Mouse (Mus musculus) layer of hippocampus, adult 8-10 months (tissue): Measurements from ENCODE around the gene Lipo2. TPM values are rescaled to one million over a fixed set of nuclear protein-coding genes. Genes with fewer than 3 reads are reported as not detected.
A peak's percentile ranks its signal among the peaks of the same experiment; 100 is the strongest.
"Not testable (repeated sequence)": the region's sequence is repeated elsewhere in the genome, so short reads cannot be mapped to it uniquely, and the experiment has no call there.

ENCODE experiments used
- DNase-seq, 2 experiments: peaks; one replicate each; pipeline ENCODE4 v3.0.0; 2022; ENCODE audit warnings: low spot score in 2 of 2
- total RNA-seq, 4 experiments: library from RNA; stranded (reverse); gene quantifications; 2 replicates each; pipeline ENCODE4 v1.2.4; 2022

The Lipo2 gene
- under 1 TPM in 3 of 4 experiments, not detected in 1; 0.20 to 0.50 (median 0.24) TPM for total RNA-seq

- not testable (repeated sequence) for DNase-seq
These were observed at the start of gene Lipo2 for GRCm38 (mm10) chr19:33751259-33751658. Lipo2 (minus strand) TSS chr19:33751359.

DNA sequence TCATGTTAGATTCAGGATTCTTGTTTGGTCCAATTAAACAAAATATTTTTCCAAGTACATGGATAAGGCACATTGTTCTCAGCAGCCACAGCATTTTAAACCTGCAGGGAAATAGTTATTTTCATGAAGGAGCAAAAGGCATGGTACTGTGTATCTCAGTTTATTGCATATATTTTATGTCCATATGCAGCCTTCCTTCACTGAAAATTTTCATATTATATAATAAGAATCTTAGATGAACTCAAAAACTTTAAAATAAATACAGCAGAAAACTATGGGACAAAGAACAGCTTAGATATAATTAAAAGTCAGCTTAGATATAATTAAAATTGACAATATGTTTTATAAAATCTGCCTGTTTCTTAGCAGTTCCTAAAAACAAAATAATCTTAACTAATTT lies 36.2 kb upstream of the Lipo2 start, which contains the start of gene Lipo1:
Gene Lipo1 (minus strand): TSS at position 101 of the 400 bp plus-strand sequence.
- not testable (repeated sequence) for DNase-seq

DNA sequence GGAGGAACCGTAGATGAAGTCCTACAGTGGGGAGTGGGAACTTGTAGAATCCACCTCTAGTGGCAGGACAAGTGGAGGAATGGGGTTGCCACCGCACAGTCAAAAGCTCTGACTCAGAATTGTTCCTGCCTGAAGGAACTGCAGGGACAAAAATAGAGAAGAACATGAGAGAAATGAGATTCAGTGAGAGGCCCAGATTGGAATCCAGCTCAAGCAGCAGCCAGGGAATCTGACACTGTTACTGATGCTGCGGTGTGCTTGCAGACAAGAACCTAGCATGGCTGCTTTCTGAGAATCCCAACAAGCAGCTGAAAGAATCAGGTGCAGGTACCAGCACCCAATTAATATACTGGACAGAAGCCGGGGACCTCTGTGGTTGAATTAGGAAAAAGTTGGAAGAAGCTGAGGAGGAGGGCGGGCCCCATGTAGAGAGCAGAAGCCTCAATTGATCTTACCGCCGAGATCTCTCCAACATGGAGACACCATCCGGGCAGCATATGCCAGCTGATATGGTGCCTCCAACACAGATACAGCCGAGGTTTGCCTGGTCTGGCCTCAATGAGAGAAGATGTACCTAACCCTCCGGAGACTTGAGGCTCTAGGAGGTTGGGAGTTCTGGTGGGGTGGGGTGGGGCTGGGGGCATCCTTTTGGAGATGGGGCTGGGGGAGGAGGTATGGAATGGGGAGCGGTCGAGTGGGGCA lies 35.6 kb upstream of the Lipo2 start:
- DNase-seq: peak in 1 of 2 experiments; percentile 2

- DNase-seq: peak; percentile 1 to 2
These were observed 10.3 kb upstream of the Lipo2 start, which contains the start of gene Lipo3 for GRCm38 (mm10) chr19:33761287-33762086. Lipo3 (minus strand) TSS chr19:33761951.

Other genes starting within 250 kb of the Lipo2 start
- under 1 TPM in 3 of 4 experiments, not detected in 1; 0.18 to 0.26 (median 0.19) TPM for gene Lipo4, start 233.6 kb downstream of the Lipo2 start, total RNA-seq
- gene Gm8978, start 126.1 kb downstream of the Lipo2 start, total RNA-seq: not detected
- gene Lipo3, start 10.6 kb upstream of the Lipo2 start, total RNA-seq: 1 to 10 TPM; 4.6 to 5.8 (median 4.6) TPM
- not detected for gene Lipo1, start 36.1 kb upstream of the Lipo2 start, total RNA-seq
- not detected for gene Lipf, start 209.8 kb upstream of the Lipo2 start, total RNA-seq